Mouse (Mus musculus): ENCODE data around the gene Lrmda.

Gene Lrmda

DNA sequence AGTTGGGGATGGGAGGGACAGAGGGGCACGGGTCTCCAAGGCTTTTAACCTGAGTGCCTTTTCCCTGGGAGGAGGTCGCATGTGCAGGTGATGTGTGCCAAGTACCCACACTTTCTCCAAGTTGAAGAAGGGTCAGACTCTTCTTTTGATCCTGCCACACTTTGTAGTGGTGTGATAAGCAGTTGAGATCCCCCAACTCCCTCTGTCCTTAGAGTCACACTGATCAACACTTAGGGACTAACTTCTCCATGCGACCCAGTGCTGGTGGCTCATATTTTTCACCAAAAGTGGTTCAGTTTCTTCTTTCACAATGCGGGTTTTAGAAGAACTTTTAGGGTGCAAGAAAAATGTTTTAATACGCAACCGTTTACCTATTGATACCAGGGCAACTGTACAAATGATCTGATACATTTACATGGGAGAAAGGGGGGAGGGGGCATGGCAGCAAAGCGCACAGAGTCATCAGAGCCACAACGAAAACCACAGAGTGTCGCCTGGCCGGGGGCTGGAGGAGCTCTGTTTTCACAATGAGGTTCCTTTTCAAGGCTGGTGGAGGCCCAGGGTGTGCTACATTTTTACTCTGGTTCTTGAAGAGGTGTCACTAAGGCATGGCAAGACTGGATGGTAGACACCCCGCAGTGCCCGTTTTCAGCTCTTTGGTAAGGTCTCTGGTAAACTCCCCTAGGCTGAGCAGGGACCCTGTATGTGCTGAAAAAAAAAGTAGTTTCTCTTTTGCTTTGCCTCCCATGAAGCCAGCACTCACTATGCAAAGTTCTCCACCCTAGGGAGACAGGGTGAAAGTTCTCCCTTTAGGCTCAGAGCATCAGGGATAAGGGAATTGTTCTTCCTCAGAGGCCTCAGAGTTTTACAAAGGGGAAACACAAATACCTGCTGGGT is 685 bp downstream of the Lrmda start:
- ChIA-PET CTCF (interaction anchor here in 3 of 4 experiments (0.7 to 1.1 kb wide), 5 partner anchors 48 to 209 kb away, joined by 3 to 8 read pairs (median 3); no protein-coding TSS in a partner anchor), POLR2A (interaction anchor here in 1 of 4 experiments (1.0 kb wide), 1 partner anchor 38 kb away, joined by 4 read pairs; no protein-coding TSS in a partner anchor)

GRCm38 (mm10) chr14:22020885-22021284 is 1.4 kb downstream of the Lrmda start:
- POLR2A ChIA-PET = interaction anchor here in 1 of 4 experiments (1.0 kb wide), 1 partner anchor 39 kb away, joined by 4 read pairs; no protein-coding TSS in a partner anchor

DNA sequence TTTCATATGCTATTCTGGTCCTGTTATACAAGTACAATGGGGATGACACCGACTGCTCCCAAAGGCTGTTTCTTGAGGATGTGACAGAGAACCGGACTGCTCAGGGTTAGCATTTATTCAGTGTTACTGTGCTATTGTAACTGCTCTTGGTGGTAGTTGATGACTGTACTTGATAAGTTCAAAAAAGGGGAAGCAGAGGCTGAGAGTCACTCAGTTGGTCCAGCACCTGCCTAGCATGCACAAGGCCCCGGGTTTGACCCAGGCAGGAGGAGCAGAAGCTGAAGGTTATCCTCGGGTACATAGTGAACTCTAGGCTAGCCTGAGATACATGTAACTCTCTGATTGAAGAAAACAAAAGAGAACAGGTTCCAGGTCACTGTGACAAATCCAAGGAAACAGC is 4.0 kb downstream of the Lrmda start:
- POLR2A ChIA-PET = no interaction called here

More at GRCm38 (mm10) chr14:22020885-22021284, 1.4 kb downstream of the Lrmda start:
- CTCF ChIA-PET = interaction anchor here in 3 of 4 experiments (0.6 to 1.1 kb wide), 6 partner anchors 25 to 210 kb away, joined by 3 to 8 read pairs (median 4); no protein-coding TSS in a partner anchor

GRCm38 (mm10) chr14:22035900-22036299 is 16.4 kb downstream of the Lrmda start:
- POLR2A ChIA-PET = no interaction called here
- CTCF ChIA-PET = no interaction called here

More for the DNA sequence above, 4.0 kb downstream of the Lrmda start:
- CTCF ChIA-PET = interaction anchor here in 1 of 4 experiments (0.6 kb wide), 1 partner anchor 45 kb away, joined by 5 read pairs; no protein-coding TSS in a partner anchor

- ChIA-PET CTCF (no interaction called here), POLR2A (no interaction called here)
Observed at GRCm38 (mm10) chr14:22036338-22036737, 16.8 kb downstream of the Lrmda start.

DNA sequence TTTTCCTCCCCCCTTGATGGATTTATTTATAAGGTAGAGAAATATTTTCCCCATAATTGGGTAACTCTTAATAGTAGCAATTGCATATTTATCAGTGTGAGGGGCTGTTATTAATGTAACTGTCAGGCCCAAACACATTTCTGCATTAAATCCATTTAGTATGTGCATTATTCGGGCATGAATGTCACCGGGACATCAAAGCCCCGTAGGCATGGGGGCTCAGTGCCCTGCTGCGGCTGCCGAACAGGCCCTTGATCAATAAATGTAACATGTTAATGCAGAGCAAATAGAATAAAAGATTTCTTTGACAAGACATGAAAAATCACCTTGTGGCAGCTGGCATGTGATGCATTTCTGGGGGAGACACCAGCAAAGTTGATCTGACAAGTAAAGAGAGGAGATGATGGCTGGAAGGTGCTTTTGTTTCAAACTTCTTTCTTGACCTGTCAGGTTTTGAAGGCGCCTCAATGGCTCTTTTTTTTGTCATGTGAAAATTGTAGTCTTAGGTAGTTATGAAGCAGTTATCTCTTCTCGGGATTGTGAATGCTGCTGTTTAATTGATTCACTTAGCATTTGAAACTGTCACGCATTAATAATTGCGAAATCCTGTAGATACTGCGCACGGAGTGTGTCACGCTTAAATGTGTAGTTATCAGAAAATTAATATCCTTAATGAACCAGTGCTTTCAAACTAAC is 17.4 kb downstream of the Lrmda start:
- CTCF ChIA-PET = no interaction called here
- POLR2A ChIA-PET = interaction anchor here in 1 of 4 experiments (0.6 kb wide), 1 partner anchor 152 kb away, joined by 3 read pairs; no protein-coding TSS in a partner anchor

GRCm38 (mm10) chr14:22037498-22038131 is 18.1 kb downstream of the Lrmda start:
- ChIA-PET CTCF (interaction anchor here in 1 of 4 experiments (0.6 kb wide), 1 partner anchor 106 kb away, joined by 5 read pairs; no protein-coding TSS in a partner anchor), POLR2A (interaction anchor here in 2 of 4 experiments (0.6 kb wide), 2 partner anchors 79 to 152 kb away, joined by 3 read pairs; no protein-coding TSS in a partner anchor)

GRCm38 (mm10) chr14:22042146-22042545 is 22.6 kb downstream of the Lrmda start:
- POLR2A ChIA-PET = no interaction called here
- CTCF ChIA-PET = interaction anchor here in 1 of 4 experiments (0.6 kb wide), 1 partner anchor 996 kb away, joined by 5 read pairs; no protein-coding TSS in a partner anchor

DNA sequence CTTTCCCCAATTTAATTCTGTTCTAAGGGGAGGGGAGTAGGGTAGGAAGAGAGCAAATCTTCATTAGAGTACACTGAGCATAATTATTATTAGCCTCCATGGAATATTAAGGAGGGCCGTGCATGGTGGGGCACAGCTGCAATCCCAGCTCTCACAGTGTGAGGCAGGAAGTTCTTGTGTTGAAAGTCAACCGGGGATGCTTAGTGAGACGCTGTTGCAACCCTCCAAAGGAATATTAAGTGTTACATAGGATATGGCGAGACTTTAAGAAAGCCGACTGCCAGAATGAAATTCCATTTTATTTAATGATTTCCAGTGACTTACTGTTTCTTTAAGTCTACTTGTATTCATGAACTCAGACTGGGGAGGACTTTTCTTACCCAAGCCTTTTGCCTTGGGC is 23.9 kb downstream of the Lrmda start:
- CTCF ChIA-PET = no interaction called here

GRCm38 (mm10) chr14:22046262-22046856 is 26.8 kb downstream of the Lrmda start:
- POLR2A ChIA-PET = interaction anchor here in 1 of 4 experiments (0.6 kb wide), 1 partner anchor 12 kb away, joined by 3 read pairs; no protein-coding TSS in a partner anchor
- CTCF ChIA-PET = interaction anchor here in 1 of 4 experiments (0.6 kb wide), 1 partner anchor 24 kb away, joined by 3 read pairs; no protein-coding TSS in a partner anchor

More for the DNA sequence above, 23.9 kb downstream of the Lrmda start:
- POLR2A ChIA-PET = no interaction called here

GRCm38 (mm10) chr14:22048068-22048899 is 28.8 kb downstream of the Lrmda start:
- ChIA-PET POLR2A (no interaction called here), CTCF (no interaction called here)

GRCm38 (mm10) chr14:22048900-22049199 is 29.3 kb downstream of the Lrmda start:
- POLR2A ChIA-PET = no interaction called here
- CTCF ChIA-PET = no interaction called here

GRCm38 (mm10) chr14:22049282-22049681 is 29.8 kb downstream of the Lrmda start:
- ChIA-PET POLR2A (no interaction called here), CTCF (no interaction called here)

DNA sequence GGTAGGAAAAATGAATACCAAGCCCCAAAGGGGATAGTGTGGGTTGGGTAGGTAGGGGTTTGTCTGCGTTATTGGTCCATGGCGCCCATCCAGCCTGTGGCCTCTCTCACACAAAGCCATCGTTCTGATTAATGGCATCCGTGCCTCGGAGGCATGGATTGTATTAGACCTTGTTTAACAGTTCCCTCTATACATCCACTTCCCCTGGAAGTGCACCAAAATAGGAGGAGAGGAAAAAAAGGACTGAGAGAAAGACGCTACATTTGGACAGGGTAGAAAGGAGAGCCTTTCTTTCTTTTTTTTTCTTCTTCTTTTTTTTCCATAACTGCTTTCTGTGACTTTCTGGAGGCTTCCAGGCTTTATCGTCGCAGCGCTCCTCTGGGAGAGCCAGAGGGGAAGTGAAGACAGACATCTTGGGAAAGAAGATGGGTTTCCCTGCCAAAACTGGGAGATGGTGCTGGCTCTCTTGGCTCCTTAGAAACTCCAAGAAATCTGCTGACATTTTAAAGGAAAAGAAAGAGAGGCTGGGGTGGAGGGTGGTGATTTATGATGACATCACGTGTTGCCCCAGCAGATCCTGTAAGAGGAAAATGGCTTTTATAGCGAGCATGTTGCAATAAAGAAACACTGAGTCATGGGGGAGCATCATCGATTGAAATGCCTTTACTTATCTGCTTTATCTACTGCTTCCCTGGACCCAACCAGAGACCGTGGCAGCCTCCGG is 32.6 kb downstream of the Lrmda start:
- CTCF ChIA-PET = no interaction called here
- POLR2A ChIA-PET = no interaction called here

GRCm38 (mm10) chr14:22055630-22056029 is 36.1 kb downstream of the Lrmda start:
- ChIA-PET POLR2A (interaction anchor here in 1 of 4 experiments (1.1 kb wide), 1 partner anchor 13 kb away, joined by 3 read pairs; no protein-coding TSS in a partner anchor), CTCF (no interaction called here)

DNA sequence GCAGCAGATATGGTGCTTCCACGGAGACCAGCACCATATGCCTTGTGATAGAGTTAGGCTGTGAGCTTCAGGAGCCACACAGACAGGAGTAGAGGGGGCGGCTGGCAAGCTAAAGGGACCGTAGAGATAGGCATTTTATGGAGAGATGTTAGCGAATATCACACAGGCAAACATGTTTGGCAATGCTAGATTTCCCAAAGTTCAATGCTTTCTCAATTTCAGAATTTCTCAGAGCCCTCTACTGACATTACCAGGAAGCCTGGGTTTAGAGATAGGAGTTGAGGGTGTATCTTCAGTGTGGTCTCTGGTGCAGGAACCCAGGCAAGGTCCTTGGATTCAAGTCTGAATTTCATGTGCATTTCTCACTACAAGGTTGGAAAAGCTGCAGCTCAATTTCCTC is 36.7 kb downstream of the Lrmda start:
- ChIA-PET CTCF (interaction anchor here in 1 of 4 experiments (0.6 kb wide), 1 partner anchor 935 kb away, joined by 4 read pairs; no protein-coding TSS in a partner anchor), POLR2A (interaction anchor here in 1 of 4 experiments (1.1 kb wide), 1 partner anchor 12 kb away, joined by 3 read pairs; no protein-coding TSS in a partner anchor)

DNA sequence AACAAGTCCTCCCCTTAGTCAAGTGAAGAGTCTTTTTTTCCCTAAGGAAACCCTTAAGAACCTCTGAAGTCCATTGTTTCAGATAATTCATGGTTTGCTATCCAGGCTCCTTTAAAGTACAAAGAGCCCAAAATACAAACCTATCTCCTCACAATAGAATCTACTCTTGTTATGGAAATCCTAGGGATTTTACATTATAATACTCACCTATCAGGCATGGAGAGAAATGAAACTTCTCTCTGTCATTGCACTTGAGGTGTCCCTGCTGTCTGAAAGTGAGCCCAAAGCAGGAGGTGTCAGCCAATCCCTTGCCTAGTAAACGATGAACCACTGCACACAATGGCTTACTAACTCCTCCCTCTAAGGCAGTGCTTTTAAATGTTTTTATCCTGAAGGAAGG is 39.2 kb downstream of the Lrmda start:
- POLR2A ChIA-PET = interaction anchor here in 2 of 4 experiments (0.5 to 1.2 kb wide), 2 partner anchors 12 to 27 kb away, joined by 3 read pairs; no protein-coding TSS in a partner anchor
- CTCF ChIA-PET = no interaction called here
